Mouse (Mus musculus) MEL (cell line): Measurements from ENCODE around the gene Itgb1bp1. TPM values are rescaled to one million over a fixed set of nuclear protein-coding genes. Genes with fewer than 3 reads are reported as not detected.
A peak's percentile ranks its signal among the peaks of the same experiment; 100 is the strongest.

ENCODE experiments used
- DNase-seq: peaks from one replicate; pipeline ENCODE4 v3.0.0; 2011; ENCODE audit warnings: low read depth, low spot score
- H3K27ac ChIP-seq: 2 replicates; pipeline ENCODE4 v1.5.1; 2012; ENCODE audit warnings: low read depth, mild to moderate bottlenecking, control low read depth, low read length, moderate library complexity; ENCODE audit not compliant: control insufficient read depth
- H3K27me3 ChIP-seq, 2 experiments: fragments of 150-350 bp in 1 of 2; sonication (generic) in 1 of 2; 2 replicates each; pipeline ENCODE4 v1.6.1; 2012; ENCODE audit warnings: low read length in 2 of 2, mild to moderate bottlenecking in 2 of 2, improper control_type of control experiment in 1 of 2, moderate library complexity in 1 of 2; ENCODE audit not compliant: insufficient read depth in 2 of 2, control insufficient read depth in 1 of 2
- H3K36me3 ChIP-seq, 2 experiments: 2 replicates each; pipeline ENCODE4 v1.6.1; 2012 to 2014; ENCODE audit warnings: low read length in 2 of 2, improper control_type of control experiment in 1 of 2, inconsistent platforms in 1 of 2, mild to moderate bottlenecking in 1 of 2; ENCODE audit not compliant: insufficient read depth in 2 of 2, control insufficient read depth in 1 of 2
- H3K4me1 ChIP-seq, 2 experiments: fragments of 150-350 bp in 1 of 2; sonication (generic) in 1 of 2; 2 replicates each; pipeline ENCODE4 v1.6.1; 2012; ENCODE audit warnings: low read length in 2 of 2, improper control_type of control experiment in 1 of 2, mild to moderate bottlenecking in 1 of 2; ENCODE audit not compliant: insufficient read depth in 2 of 2, control insufficient read depth in 1 of 2
- H3K4me3 ChIP-seq, 2 experiments: fragments of 150-350 bp in 1 of 2; sonication (generic) in 1 of 2; 2 replicates each; pipeline ENCODE4 v1.5.1; 2012; ENCODE audit warnings: low read depth in 2 of 2, low read length in 2 of 2, mild to moderate bottlenecking in 2 of 2, moderate library complexity in 2 of 2, control low read depth in 1 of 2, improper control_type of control experiment in 1 of 2; ENCODE audit not compliant: control insufficient read depth in 1 of 2, insufficient read depth in 1 of 2
- H3K79me2 ChIP-seq: 2 replicates; pipeline ENCODE4 v1.6.1; 2012; ENCODE audit warnings: mild to moderate bottlenecking, low read length, moderate library complexity; ENCODE audit not compliant: control insufficient read depth, poor library complexity, insufficient read depth
- H3K9ac ChIP-seq: 2 replicates; pipeline ENCODE4 v1.6.1; 2012; ENCODE audit warnings: low read depth, mild to moderate bottlenecking, control low read depth, low read length, moderate library complexity; ENCODE audit not compliant: control insufficient read depth, poor library complexity, severe bottlenecking
- H3K9me3 ChIP-seq: fragments of 150-350 bp; sonication (generic); replicated peaks from 2 replicates; pipeline ENCODE4 v1.6.1; 2012; ENCODE audit warnings: mild to moderate bottlenecking, low read length, improper control_type of control experiment, moderate library complexity; ENCODE audit not compliant: insufficient read depth
- BHLHE40 ChIP-seq: IDR thresholded peaks from 2 replicates; pipeline ENCODE4 v1.6.1; 2012; ENCODE audit warnings: low read depth, mild to moderate bottlenecking, inconsistent platforms, low read length, improper control_type of control experiment, borderline replicate concordance
- CTCF ChIP-seq, 3 experiments: IDR thresholded peaks in 2 of 3; conservative IDR thresholded peaks in 1 of 3; 2 replicates each; pipeline ENCODE4 v1.5.1; 2011 to 2012; ENCODE audit warnings: low read length in 3 of 3, low read depth in 2 of 3, mild to moderate bottlenecking in 2 of 3, improper control_type of control experiment in 1 of 3, inconsistent platforms in 1 of 3, mixed read lengths in 1 of 3, moderate library complexity in 1 of 3; ENCODE audit not compliant: control insufficient read depth in 1 of 3, insufficient read depth in 1 of 3, poor library complexity in 1 of 3, severe bottlenecking in 1 of 3
- ELF1 ChIP-seq: IDR thresholded peaks from 2 replicates; pipeline ENCODE4 v1.6.1; 2014; ENCODE audit warnings: low read depth, mild to moderate bottlenecking, inconsistent platforms, low read length, improper control_type of control experiment, moderate library complexity
- GATA1 ChIP-seq: IDR thresholded peaks from 2 replicates; pipeline ENCODE4 v1.6.1; 2011; ENCODE audit warnings: low read depth, low read length, improper control_type of control experiment
- HCFC1 ChIP-seq: IDR thresholded peaks from 2 replicates; pipeline ENCODE4 v1.6.1; 2012; ENCODE audit warnings: low read depth, mild to moderate bottlenecking, inconsistent platforms, low read length, improper control_type of control experiment, moderate library complexity
- KAT2A ChIP-seq: conservative IDR thresholded peaks from 2 replicates; pipeline ENCODE4 v1.6.1; 2012; ENCODE audit warnings: low read depth, low read length, improper control_type of control experiment, inconsistent platforms
- MAFK ChIP-seq: IDR thresholded peaks from 2 replicates; pipeline ENCODE4 v1.6.1; 2011; ENCODE audit warnings: low read depth, mild to moderate bottlenecking, low read length, improper control_type of control experiment, borderline replicate concordance
- MAX ChIP-seq: IDR thresholded peaks from 2 replicates; pipeline ENCODE4 v1.6.1; 2011; ENCODE audit warnings: low read length, improper control_type of control experiment
- MAZ ChIP-seq: IDR thresholded peaks from 2 replicates; pipeline ENCODE4 v1.6.1; 2012; ENCODE audit warnings: low read depth, mild to moderate bottlenecking, inconsistent platforms, low read length, improper control_type of control experiment
- MEF2A ChIP-seq: IDR thresholded peaks from 2 replicates; pipeline ENCODE4 v1.6.1; 2014; ENCODE audit warnings: low read depth, mild to moderate bottlenecking, inconsistent platforms, low read length, improper control_type of control experiment; ENCODE audit not compliant: poor library complexity, insufficient replicate concordance, severe bottlenecking; ENCODE audit errors: extremely low read depth
- MYB ChIP-seq: IDR thresholded peaks from 2 replicates; pipeline ENCODE4 v1.6.1; 2011; ENCODE audit warnings: mild to moderate bottlenecking, low read depth, low read length, improper control_type of control experiment
- MYC ChIP-seq: IDR thresholded peaks from 2 replicates; pipeline ENCODE4 v1.6.1; 2011; ENCODE audit warnings: low read depth, mild to moderate bottlenecking, low read length, improper control_type of control experiment, moderate library complexity
- POLR2A ChIP-seq, 2 experiments: IDR thresholded peaks; 2 replicates each; pipeline ENCODE4 v1.6.1; 2011 to 2012; ENCODE audit warnings: low read length in 2 of 2, mild to moderate bottlenecking in 2 of 2, control low read depth in 1 of 2, improper control_type of control experiment in 1 of 2, low read depth in 1 of 2, moderate library complexity in 1 of 2; ENCODE audit not compliant: control insufficient read depth in 1 of 2, insufficient read depth in 1 of 2, poor library complexity in 1 of 2
- RAD21 ChIP-seq: IDR thresholded peaks from 2 replicates; pipeline ENCODE4 v1.6.1; 2011; ENCODE audit warnings: mild to moderate bottlenecking, low read depth, low read length, improper control_type of control experiment
- SMC3 ChIP-seq: IDR thresholded peaks from 2 replicates; pipeline ENCODE4 v1.6.1; 2011; ENCODE audit warnings: low read depth, low read length, improper control_type of control experiment
- UBTF ChIP-seq: IDR thresholded peaks from 2 replicates; pipeline ENCODE4 v1.6.1; 2012; ENCODE audit warnings: low read depth, mild to moderate bottlenecking, inconsistent platforms, low read length, improper control_type of control experiment, moderate library complexity, borderline replicate concordance; ENCODE audit not compliant: insufficient read depth
- USF2 ChIP-seq, 2 experiments: IDR thresholded peaks; 2 replicates each; pipeline ENCODE4 v1.6.1; 2011 to 2012; ENCODE audit warnings: improper control_type of control experiment in 2 of 2, low read length in 2 of 2, borderline replicate concordance in 1 of 2, inconsistent platforms in 1 of 2, low read depth in 1 of 2, mild to moderate bottlenecking in 1 of 2; ENCODE audit not compliant: insufficient read depth in 1 of 2
- ZC3H11A ChIP-seq: IDR thresholded peaks from 2 replicates; pipeline ENCODE4 v1.6.1; 2012; ENCODE audit warnings: low read depth, mild to moderate bottlenecking, inconsistent platforms, low read length, improper control_type of control experiment
- ZNF384 ChIP-seq: IDR thresholded peaks from 2 replicates; pipeline ENCODE4 v1.6.1; 2012; ENCODE audit warnings: low read depth, mild to moderate bottlenecking, inconsistent platforms, low read length, improper control_type of control experiment
- polyA plus RNA-seq, 2 experiments: library from polyadenylated mRNA; stranded (reverse) in 1 of 2; unstranded in 1 of 2; fragments of >175 nt in 1 of 2; fragments of >200 nt in 1 of 2; gene quantifications; 2 replicates each; pipeline versions ENCODE4 v1.2.1 to v1.2.4; 2012; ENCODE audit warnings: low replicate concordance in 2 of 2, low read depth in 1 of 2; ENCODE audit not compliant: insufficient read length in 2 of 2, insufficient read depth in 1 of 2, missing spikeins in 1 of 2
- total RNA-seq: library from RNA; depleted of rRNA; stranded (reverse); fragments of 300-350 nt; gene quantifications from 2 replicates; pipeline ENCODE4 v1.2.3, GENCODE M21; 2012

Gene Itgb1bp1
- total and polyA plus RNA-seq, 3 experiments: 22.0 to 41.3 TPM; not detected in 1

DNA sequence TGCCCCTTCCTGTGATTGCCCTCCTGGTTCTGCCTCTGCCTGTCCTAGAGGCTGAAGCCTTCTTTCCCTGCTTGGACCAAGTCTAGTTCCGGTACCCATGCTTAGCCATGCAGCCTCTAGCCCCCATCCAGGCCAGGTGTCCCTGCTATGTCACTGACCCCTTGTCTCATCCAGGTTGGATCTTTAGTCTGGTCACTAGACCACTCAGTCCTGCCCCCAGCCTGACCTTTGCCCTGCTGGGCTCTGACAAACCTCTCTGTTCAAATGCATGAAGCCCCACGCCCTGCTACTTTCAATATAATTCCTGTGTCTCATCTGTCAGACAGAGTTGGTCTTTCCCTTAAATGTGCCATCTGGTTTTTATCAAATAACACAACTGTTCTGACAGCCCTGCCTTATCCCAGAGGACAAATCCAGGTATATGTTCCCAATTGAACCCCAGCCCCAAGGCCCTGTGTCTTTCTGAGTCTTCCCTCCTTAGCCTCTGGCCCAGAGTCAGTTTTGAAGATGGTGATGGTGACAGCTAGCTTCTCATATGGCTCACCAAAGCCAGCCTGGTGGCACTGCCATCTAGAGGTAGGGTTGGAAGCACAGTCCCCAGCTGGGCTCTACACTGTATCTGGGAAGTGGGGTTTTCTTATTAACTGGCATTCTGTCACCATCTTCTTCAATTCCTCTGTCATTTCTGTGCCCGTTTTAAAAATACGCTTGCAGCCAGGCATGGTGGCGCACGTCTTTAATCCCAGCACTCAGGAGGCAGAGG is 25.4 kb downstream of the Itgb1bp1 start:
- peak; percentile 27 for DNase-seq
- Histone ChIP-seq H3K36me3 (no peaks in the 10 kb centered on the region), H3K27ac (no peak overlapping the region), H3K4me1 (no peaks in the 10 kb centered on the region), H3K4me3 (no peak overlapping the region), H3K27me3 (no peaks in the 10 kb centered on the region), H3K79me2 (no peaks in the 10 kb centered on the region), H3K9ac (no peak overlapping the region), H3K9me3 (no peaks in the 10 kb centered on the region)
- TF ChIP-seq SMC3: peak; percentile 55
- peak; percentile 12 to 56 (median 38); a peak in 4 of 6 replicates for TF ChIP-seq CTCF (IDR thresholded peaks at IDR 0.05 in 2 of 3, conservative IDR thresholded peaks at IDR 0.05 in 1 of 3; ENCODE audit: control insufficient read depth in 1 of 3, insufficient read depth in 1 of 3, low read depth in 2 of 3, low read length in 3 of 3, poor library complexity in 1 of 3, severe bottlenecking in 1 of 3)
- no peak for TF ChIP-seq MEF2A
- peak; percentile 34 for TF ChIP-seq RAD21

DNA sequence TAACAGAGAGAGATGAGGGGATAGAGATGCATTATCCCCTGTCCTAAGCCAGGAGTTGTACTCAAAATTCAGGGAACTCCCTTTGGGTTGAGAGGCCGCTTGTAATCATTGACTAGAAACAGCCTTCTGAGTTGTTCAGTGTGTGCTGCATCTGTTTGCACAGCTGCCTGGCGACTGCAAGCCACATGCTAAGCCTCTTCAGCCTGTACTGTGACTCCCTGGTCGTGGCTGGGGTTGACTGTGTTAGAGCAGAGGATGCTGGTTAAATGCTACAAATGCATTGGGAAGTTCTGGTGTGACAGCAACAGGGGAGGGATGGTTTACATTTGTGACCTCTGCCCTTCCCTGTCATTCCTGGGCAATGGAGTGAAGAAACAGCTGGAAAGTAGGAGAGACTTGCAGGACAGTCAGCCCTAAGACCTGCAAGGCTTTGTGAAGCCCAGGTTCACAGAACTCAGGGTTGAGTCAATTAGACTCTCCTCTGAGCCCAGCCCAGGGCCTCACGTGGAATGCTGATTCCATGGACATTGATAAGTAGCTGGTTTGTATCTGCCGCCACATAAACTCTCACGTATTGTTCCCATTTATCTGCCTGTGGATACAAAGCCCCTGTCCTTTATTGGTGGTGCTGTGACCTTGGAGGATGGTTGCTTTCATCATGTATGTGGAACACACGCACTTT is 38.2 kb downstream of the Itgb1bp1 start:
- no peaks in the 10 kb centered on the region for H3K36me3 ChIP-seq
- TF ChIP-seq ZC3H11A: no peak
- no peak for TF ChIP-seq MYB
- TF ChIP-seq MEF2A: no peak

DNA sequence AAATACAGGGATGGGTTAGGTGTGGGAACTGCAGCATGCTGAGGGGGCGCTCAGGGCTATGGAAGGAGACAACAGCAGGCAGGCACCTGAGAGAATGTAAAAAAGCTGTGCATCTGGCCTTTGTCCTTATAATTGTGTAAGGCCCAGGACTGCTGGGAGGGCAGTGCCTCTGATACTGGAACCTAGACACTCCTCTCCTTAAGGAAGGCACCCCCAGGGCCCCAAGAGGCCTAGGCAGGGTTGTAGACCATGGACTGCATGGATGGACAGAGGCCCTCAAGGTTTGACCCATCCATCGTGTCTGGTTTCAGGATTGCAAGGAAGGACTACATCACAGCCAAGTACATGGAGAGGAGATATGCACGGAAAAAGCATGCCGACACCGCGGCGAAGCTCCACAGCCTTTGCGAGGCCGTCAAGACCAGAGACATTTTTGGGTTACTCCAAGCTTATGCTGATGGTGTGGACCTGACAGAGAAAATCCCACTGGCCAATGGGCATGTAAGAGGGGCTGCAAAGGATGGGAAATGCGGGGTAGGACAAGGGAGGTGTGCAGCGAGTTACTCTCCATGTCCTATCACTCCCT is 41.6 kb downstream of the Itgb1bp1 start:
- no peaks in the 10 kb centered on the region for H3K27me3 ChIP-seq
- no peaks in the 10 kb centered on the region for H3K4me1 ChIP-seq
- H3K27ac ChIP-seq: no peak overlapping the region
- no peaks in the 10 kb centered on the region for H3K36me3 ChIP-seq
- no peak overlapping the region for H3K9ac ChIP-seq
- H3K79me2 ChIP-seq: no peaks in the 10 kb centered on the region
- no peaks in the 10 kb centered on the region for H3K9me3 ChIP-seq
- no peak for DNase-seq
- H3K4me3 ChIP-seq: no peak overlapping the region
- no peak for TF ChIP-seq ELF1
- no peak for TF ChIP-seq MYB
- no peak for TF ChIP-seq HCFC1
- no peak for TF ChIP-seq POLR2A (IDR thresholded peaks at IDR 0.05; ENCODE audit: control insufficient read depth in 1 of 2, insufficient read depth in 1 of 2, low read depth in 1 of 2, low read length in 2 of 2, poor library complexity in 1 of 2)
- TF ChIP-seq BHLHE40: no peak
- TF ChIP-seq MAX: no peak
- no peak for TF ChIP-seq UBTF
- no peak for TF ChIP-seq ZNF384
- TF ChIP-seq SMC3: no peak
- no peak for TF ChIP-seq KAT2A
- TF ChIP-seq USF2 (IDR thresholded peaks at IDR 0.05; ENCODE audit: borderline replicate concordance in 1 of 2, insufficient read depth in 1 of 2, low read depth in 1 of 2, low read length in 2 of 2): no peak
- no peak for TF ChIP-seq GATA1
- TF ChIP-seq MAZ: no peak
- no peak for TF ChIP-seq MEF2A
- no peak for TF ChIP-seq ZC3H11A
- TF ChIP-seq MAFK: no peak
- TF ChIP-seq MYC: no peak

More for the DNA sequence above, 38.2 kb downstream of the Itgb1bp1 start:
- H3K4me3 ChIP-seq: no peak overlapping the region
- no peaks in the 10 kb centered on the region for H3K79me2 ChIP-seq
- no peaks in the 10 kb centered on the region for H3K27me3 ChIP-seq
- no peaks in the 10 kb centered on the region for H3K9me3 ChIP-seq
- DNase-seq: no peak
- H3K4me1 ChIP-seq: no peaks in the 10 kb centered on the region
- no peak overlapping the region for H3K9ac ChIP-seq
- H3K27ac ChIP-seq: no peak overlapping the region
